Mouse (Mus musculus): ENCODE measurements at regions not wholly inside any gene's neighbourhood (a gene's known extent, or its start where the extent isn't known, plus 50 kb on each side); places are given as distances from the start of the nearest gene placed in this dataset.

DNA sequence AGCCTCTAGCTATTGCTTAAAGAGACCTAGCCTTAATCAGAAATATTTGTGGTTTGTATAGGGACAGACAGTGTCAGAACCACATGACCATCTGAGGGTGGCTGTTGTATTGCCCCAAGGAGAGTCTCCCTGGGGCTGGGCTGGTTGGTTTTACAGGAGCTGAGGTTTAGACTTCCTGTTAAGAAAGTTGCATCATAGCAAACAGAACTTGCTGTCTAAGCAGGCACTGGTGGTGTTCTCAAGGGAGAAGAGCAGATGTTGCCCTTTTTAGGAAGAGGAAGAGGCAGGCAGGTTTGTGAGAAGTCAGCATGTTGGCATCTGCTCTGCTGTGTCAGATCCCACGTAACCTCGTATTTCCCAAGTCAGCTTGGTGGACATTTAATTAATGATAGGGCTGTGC, 52.7 kb upstream of the Tut7 start:
- Histone ChIP-seq H3K36me3 (ENCODE audit: control insufficient read depth, insufficient read depth, low read length) (no peaks in the 10 kb centered on the region), H3K4me1 (ENCODE audit: control insufficient read depth, insufficient read depth, low read length) (peaks cover 5% of the 10 kb centered on the region; the same call in 1 of the 2 replicates), H3K4me2 (ENCODE audit: low read depth) (no peak overlapping the region), H3K9ac (ENCODE audit: low read length) (no peak overlapping the region), H3K27ac (ENCODE audit: low read depth, low read length) (no peak overlapping the region), H3K9me3 (ENCODE audit: control insufficient read depth, low read length) (no peaks in the 10 kb centered on the region), H3K4me3 (ENCODE audit: low read depth, low read length) (no peak overlapping the region), H3K27me3 (ENCODE audit: control insufficient read depth, insufficient read depth, low read length) (no peaks in the 10 kb centered on the region)
- 47% methylated on average over 2 of the region's 2 CpGs for WGBS
- DNase-seq (ENCODE audit: low spot score) (no peak), ATAC-seq (ENCODE audit: insufficient read depth, low FRiP score, low TSS enrichment) (no peak)

DNA sequence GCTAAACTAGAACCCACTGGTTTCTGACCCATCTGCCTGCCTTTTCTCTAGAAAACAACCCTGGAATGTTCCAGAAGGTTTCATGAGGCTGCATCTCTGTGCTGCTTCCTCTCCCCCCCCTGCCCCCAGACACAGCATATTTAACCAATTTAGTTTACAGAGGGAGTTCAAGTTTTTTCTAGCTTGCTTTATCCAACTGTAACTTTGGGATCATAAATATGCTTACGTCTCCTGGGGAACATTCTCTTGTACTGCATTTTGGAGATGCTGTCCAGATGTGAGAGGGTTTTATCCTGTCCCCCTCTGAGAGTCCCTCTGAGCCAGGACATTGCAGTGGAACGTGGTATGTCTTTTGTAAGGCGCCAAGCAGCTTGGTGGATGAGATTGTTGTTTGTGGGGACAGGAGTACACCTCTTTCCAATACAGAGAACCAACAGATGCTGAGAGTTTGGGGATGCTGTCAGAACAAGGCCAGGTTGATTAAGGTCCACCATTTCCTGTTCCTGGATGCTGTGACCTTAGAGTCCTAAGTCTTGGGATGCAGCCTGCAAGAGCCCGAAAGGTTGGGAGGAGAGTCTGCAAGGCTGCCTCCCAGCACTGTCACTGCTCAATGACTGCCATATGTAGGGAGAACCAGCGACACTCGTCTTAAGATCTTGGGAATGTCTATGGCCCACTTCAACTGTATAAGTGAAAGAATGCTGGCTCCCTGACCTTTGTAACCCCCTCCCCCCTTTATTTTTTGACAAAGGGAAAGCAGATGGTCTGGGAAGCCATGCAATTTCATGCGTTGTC, 51.4 kb upstream of the Tut7 start:
- WGBS, result 51% methylated on average over 7 of the region's 7 CpGs
- Histone ChIP-seq H3K27me3 (ENCODE audit: control insufficient read depth, insufficient read depth, low read length) (no peaks in the 10 kb centered on the region), H3K4me3 (ENCODE audit: low read depth, low read length) (no peak overlapping the region), H3K4me1 (ENCODE audit: control insufficient read depth, insufficient read depth, low read length) (peaks cover 5% of the 10 kb centered on the region; the same call in 1 of the 2 replicates), H3K9me3 (ENCODE audit: control insufficient read depth, low read length) (no peaks in the 10 kb centered on the region), H3K9ac (ENCODE audit: low read length) (no peak overlapping the region), H3K4me2 (ENCODE audit: low read depth) (no peak overlapping the region), H3K27ac (ENCODE audit: low read depth, low read length) (no peak overlapping the region), H3K36me3 (ENCODE audit: control insufficient read depth, insufficient read depth, low read length) (no peaks in the 10 kb centered on the region)
- DNase-seq (ENCODE audit: low spot score), result no peak
- ATAC-seq (ENCODE audit: insufficient read depth, low FRiP score, low TSS enrichment), result no peak
